Mouse (Mus musculus): ENCODE measurements around the gene Cmpk1.

GRCm38 (mm10) chr4:115019997-115020396 lies 33.0 kb upstream of the Cmpk1 start:
- TF ChIP-seq POLR2A (IDR thresholded peaks at IDR 0.05; ENCODE audit: extremely low read depth, insufficient read depth, low read length) (no peak), CTCF (IDR thresholded peaks at IDR 0.05; ENCODE audit: extremely low read depth, insufficient read depth, low read length) (no peak)

All from cortical plate, adult 2 months (tissue).